Mouse (Mus musculus) forebrain, embryonic 12.5 days (tissue): ENCODE measurements around the gene Pced1a. TPM values are rescaled to one million over a fixed set of nuclear protein-coding genes. Genes with fewer than 3 reads are reported as not detected.
"Not testable (repeated sequence)": the region's sequence is repeated elsewhere in the genome, so short reads cannot be mapped to it uniquely, and the experiment has no call there.

Source experiments
- ATAC-seq: fragments of 200-750 bp; cut with Nextera tagmentation; 2 replicates; pipeline ENCODE4 v1.8.0; 2017; ENCODE audit warnings: moderate TSS enrichment; ENCODE audit not compliant: low FRiP score
- H3K27ac ChIP-seq: fragments of 300-500 bp; sonication (generic); 2 replicates; pipeline ENCODE4 v1.5.1; 2016; ENCODE audit warnings: mild to moderate bottlenecking
- H3K27me3 ChIP-seq: fragments of 300-500 bp; sonication (generic); 2 replicates; pipeline ENCODE4 v1.6.1; 2016; ENCODE audit warnings: mild to moderate bottlenecking
- H3K36me3 ChIP-seq: fragments of 300-500 bp; sonication (generic); replicated peaks from 2 replicates; pipeline ENCODE4 v1.6.1; 2016; ENCODE audit warnings: mild to moderate bottlenecking
- H3K4me1 ChIP-seq: fragments of 300-500 bp; sonication (generic); 2 replicates; pipeline ENCODE4 v1.6.1; 2016
- H3K4me2 ChIP-seq: fragments of 300-500 bp; sonication (generic); 2 replicates; pipeline ENCODE4 v1.6.1; 2016; ENCODE audit warnings: mild to moderate bottlenecking, moderate library complexity
- H3K4me3 ChIP-seq: fragments of 300-500 bp; sonication (generic); replicated peaks from 2 replicates; pipeline ENCODE4 v1.5.1; 2016; ENCODE audit warnings: mild to moderate bottlenecking
- H3K9ac ChIP-seq: fragments of 300-500 bp; sonication (generic); 2 replicates; pipeline ENCODE4 v1.6.1; 2016; ENCODE audit warnings: mild to moderate bottlenecking
- H3K9me3 ChIP-seq: fragments of 300-500 bp; sonication (generic); 2 replicates; pipeline ENCODE4 v1.6.1; 2016
- WGBS: fragments of 180-500 bp; shearing (Covaris S2); methylation state at CpG from one replicate; pipeline ENCODE4 v1.1.7; 2016; 5-methylcytosine and 5-hydroxymethylcytosine counted together
- polyA plus RNA-seq: library from polyadenylated mRNA; unstranded; fragments of >200 nt; fragmentation: Nextera tagmentation; extraction: Ambion mirVana; gene quantifications from 2 replicates; pipeline ENCODE4 v1.2.1, GENCODE M21; 2016

Gene Pced1a
- polyA plus RNA-seq, 1 experiment from 2014 or later = 10.9 TPM

GRCm38 (mm10) chr2:130400046-130400445 is 24.5 kb downstream of the Pced1a start:
- Histone ChIP-seq H3K27ac (no peak overlapping the region), H3K9me3 (no peaks in the 10 kb centered on the region), H3K27me3 (peaks cover 26% of the 10 kb centered on the region), H3K36me3 (no peaks in the 10 kb centered on the region), H3K4me1 (peaks cover 28% of the 10 kb centered on the region), H3K9ac (no peak overlapping the region), H3K4me3 (no peak overlapping the region), H3K4me2 (no peak overlapping the region)
- no peak for ATAC-seq
- WGBS = 97% methylated on average over 1 of the region's 1 CpGs

DNA sequence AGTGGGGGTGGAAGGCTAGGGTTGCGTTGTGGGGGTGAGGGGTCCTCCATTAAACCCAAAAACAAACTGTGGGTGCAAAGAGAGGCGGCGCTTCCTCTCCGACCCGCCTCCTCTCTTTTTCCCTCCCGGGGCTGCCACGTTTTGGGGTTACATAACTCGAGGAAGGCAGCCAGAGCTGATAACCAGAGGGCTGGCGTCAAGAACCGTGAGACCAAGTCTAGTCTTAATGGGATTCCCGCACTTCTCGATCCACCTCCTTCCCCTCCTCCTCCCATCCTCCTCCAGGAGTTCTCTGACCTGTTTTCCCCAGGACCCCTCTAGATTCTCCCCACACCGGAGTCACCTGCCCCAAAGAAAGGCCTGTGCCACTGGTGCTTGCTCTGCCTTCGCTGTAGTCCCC is 26.4 kb downstream of the Pced1a start:
- WGBS = 15% methylated on average over 14 of the region's 14 CpGs
- Histone ChIP-seq H3K27ac (no peak overlapping the region), H3K9me3 (no peaks in the 10 kb centered on the region), H3K36me3 (0 out of 2 replicates have a peak, but pooled peaks cover 3% of the 10 kb centered on the region), H3K4me3 (peak overlapping the region; percentile 59), H3K4me1 (peaks cover 28% of the 10 kb centered on the region), H3K27me3 (peaks cover 26% of the 10 kb centered on the region), H3K4me2 (peak overlapping the region; percentile 98), H3K9ac (peak overlapping the region; percentile 65; the same call in 1 of the 2 replicates)
- no peak; the same call in 1 of the 2 replicates for ATAC-seq

DNA sequence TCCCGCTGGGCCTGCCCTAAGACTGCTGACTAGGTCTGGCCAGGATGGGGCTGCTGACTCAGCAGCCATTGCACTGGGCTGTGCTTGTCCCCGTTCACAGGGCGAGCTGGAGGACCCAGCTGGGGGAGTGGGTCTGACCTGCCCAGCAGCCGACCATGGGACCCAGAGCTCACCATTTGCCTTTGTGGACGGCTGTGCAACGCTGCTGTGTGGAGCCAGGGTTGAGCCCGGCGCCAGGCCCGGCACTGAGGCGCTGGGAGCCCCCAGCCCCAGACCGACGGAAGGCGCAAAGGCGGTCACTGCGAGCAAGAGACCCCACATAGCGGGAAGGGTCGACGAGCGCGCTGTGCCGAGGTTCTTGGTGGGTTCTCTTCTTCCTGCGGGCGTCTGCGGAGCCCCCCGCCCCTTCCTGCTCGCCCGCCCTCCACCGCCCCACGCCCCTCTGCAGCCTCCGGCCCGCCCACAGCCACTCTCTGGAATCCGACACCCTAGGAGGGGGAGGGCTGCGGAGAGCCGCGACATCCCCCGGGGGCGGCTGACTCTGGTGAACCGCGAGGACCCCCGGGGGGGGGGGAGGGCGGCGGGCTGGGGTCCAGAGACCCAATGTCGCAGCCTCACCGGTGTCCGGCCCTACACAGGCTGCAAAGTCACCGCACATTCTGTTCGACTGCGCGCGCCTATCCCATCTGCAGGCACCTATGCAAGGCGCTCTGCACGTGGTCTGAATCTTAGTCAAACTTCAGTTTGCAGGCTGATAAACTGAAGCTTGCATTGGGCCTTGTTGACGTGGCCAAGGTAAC is 27.1 kb downstream of the Pced1a start, which contains the start of gene Cpxm1:
Cpxm1 (minus strand) TSS at position 389 of the 800 bp plus-strand sequence.
- no peaks in the 10 kb centered on the region for H3K9me3 ChIP-seq
- H3K27me3 ChIP-seq = peaks cover 23% of the 10 kb centered on the region
- peak; percentile 81 for ATAC-seq
- H3K27ac ChIP-seq = no peak within 1 kb of the TSS
- H3K36me3 ChIP-seq = 0 out of 2 replicates have a peak, but pooled peaks cover 10% of the 10 kb centered on the region
- 1% methylated on average over 46 of the region's 53 CpGs for WGBS
- H3K9ac ChIP-seq = peak within 1 kb of the TSS; percentile 65
- H3K4me1 ChIP-seq = peaks cover 28% of the 10 kb centered on the region
- H3K4me2 ChIP-seq = peak within 1 kb of the TSS; percentile 98
- peak within 1 kb of the TSS; percentile 59 for H3K4me3 ChIP-seq

DNA sequence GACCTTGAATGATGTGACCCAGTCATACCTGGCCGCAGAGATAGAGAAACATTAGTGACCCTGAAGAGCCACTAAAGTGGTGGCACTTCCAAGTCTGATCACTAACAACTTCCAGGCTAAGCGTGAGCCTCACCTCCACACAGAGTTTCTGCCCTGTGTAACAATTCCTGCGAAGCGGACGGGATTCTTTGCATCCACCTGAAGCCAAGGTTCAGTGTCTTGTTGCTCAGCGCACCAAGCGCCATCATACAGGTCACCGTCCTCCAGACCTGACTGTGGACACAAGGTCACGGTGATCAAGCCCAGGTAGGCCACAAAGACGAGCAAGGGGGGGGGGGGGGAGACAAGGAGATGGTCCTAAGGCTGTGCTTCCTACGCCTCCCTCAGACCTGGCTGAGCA is 28.8 kb downstream of the Pced1a start:
- Histone ChIP-seq H3K4me1 (peaks cover 22% of the 10 kb centered on the region), H3K9me3 (no peaks in the 10 kb centered on the region), H3K4me3 (no peak overlapping the region), H3K27ac (no peak overlapping the region), H3K4me2 (no peak overlapping the region), H3K9ac (no peak overlapping the region), H3K36me3 (0 out of 2 replicates have a peak, but pooled peaks cover 10% of the 10 kb centered on the region), H3K27me3 (peaks cover 23% of the 10 kb centered on the region)
- ATAC-seq = no peak
- WGBS = 91% methylated on average over 11 of the region's 11 CpGs

DNA sequence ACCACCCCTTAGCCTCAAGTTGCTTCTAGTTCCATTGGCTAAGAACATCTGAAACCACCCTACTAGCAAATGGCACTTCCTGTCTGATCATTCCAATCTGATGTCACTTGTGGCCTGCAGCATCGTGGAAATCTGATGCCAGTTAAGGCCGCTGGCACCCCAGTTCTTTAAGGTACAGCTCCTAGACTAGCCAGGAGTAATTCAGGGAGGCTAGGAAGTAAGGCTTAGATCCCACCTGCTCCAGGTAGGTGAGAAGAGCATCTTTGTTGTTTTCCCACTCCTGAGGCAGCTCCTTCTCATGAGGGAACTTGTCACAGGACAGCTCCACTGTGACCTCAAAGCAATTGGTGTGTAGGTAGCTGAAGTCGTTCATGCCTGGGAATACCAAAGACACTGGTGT is 31.7 kb downstream of the Pced1a start:
- Histone ChIP-seq H3K36me3 (peaks cover 10% of the 10 kb centered on the region; the same call in 1 of the 2 replicates), H3K4me3 (no peak overlapping the region), H3K9ac (no peak overlapping the region), H3K27me3 (peaks cover 7% of the 10 kb centered on the region; the same call in 1 of the 2 replicates), H3K9me3 (no peaks in the 10 kb centered on the region), H3K4me2 (no peak overlapping the region), H3K27ac (no peak overlapping the region), H3K4me1 (peaks cover 14% of the 10 kb centered on the region)
- WGBS = 86% methylated on average over 3 of the region's 3 CpGs
- no peak for ATAC-seq

- no peak overlapping the region for H3K27ac ChIP-seq
- H3K9ac ChIP-seq = no peak overlapping the region
- WGBS = 90% methylated on average over 11 of the region's 11 CpGs
- no peak overlapping the region for H3K4me3 ChIP-seq
- H3K36me3 ChIP-seq = peaks cover 10% of the 10 kb centered on the region; the same call in 1 of the 2 replicates
- H3K4me1 ChIP-seq = no peaks in the 10 kb centered on the region
- H3K27me3 ChIP-seq = peaks cover 3% of the 10 kb centered on the region; the same call in 1 of the 2 replicates
- H3K4me2 ChIP-seq = no peak overlapping the region
- no peak for ATAC-seq
- H3K9me3 ChIP-seq = no peaks in the 10 kb centered on the region
Observed at GRCm38 (mm10) chr2:130390993-130391625, 33.4 kb downstream of the Pced1a start.

DNA sequence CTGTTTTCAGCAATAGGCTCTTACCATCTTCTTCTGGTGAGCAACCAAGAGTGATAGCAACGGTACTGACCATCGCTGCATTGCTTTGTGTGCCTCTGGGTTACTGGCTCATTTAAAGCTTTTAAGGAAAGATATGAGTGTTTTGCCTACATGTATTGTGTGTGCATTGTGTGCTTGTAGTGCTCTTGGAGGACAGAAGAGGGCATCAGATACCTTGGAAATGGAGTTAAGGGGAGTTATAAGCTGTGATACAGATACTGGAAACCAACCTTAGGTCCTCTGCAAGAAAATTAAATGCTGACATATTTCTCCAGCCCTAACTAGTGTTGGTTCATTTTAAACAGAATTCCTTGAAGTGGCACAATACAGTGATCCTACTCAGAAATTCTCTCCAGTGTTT is 35.7 kb downstream of the Pced1a start:
- no peaks in the 10 kb centered on the region for H3K9me3 ChIP-seq
- H3K36me3 ChIP-seq = peaks cover 10% of the 10 kb centered on the region; the same call in 1 of the 2 replicates
- H3K4me3 ChIP-seq = no peak overlapping the region
- H3K27ac ChIP-seq = no peak overlapping the region
- no peak for ATAC-seq
- whole genome bisulfite sequencing = 81% methylated on average over 2 of the region's 2 CpGs
- H3K27me3 ChIP-seq = 0 out of 2 replicates have a peak, but pooled peaks cover 9% of the 10 kb centered on the region
- H3K9ac ChIP-seq = no peak overlapping the region
- H3K4me2 ChIP-seq = no peak overlapping the region
- no peaks in the 10 kb centered on the region for H3K4me1 ChIP-seq

DNA sequence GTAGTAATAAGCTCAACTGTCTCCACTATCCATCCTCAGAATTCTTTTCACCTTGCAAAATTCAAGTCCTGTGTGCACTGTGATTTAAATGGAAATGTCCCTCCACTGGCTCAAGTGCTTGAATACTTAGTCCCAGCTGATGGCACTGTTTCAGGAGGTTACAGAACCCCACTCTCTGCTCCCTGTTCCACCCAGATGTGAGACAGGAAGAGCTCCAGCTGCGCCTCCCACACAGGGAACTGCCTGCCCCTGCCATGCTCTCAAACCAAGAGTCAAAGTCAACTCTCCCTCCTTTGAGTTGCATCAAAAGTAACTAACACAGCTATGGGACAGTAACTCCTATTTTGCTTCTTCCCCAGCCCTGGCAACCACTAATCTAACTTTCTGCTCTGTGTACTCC is 38.3 kb downstream of the Pced1a start:
- Histone ChIP-seq H3K27me3 (0 out of 2 replicates have a peak, but pooled peaks cover 9% of the 10 kb centered on the region), H3K9ac (no peak overlapping the region), H3K27ac (no peak overlapping the region), H3K4me1 (no peaks in the 10 kb centered on the region), H3K36me3 (no peaks in the 10 kb centered on the region; the same call in 1 of the 2 replicates), H3K4me2 (no peak overlapping the region), H3K9me3 (no peaks in the 10 kb centered on the region), H3K4me3 (no peak overlapping the region)
- 70% methylated on average over 1 of the region's 1 CpGs for WGBS
- ATAC-seq = no peak

DNA sequence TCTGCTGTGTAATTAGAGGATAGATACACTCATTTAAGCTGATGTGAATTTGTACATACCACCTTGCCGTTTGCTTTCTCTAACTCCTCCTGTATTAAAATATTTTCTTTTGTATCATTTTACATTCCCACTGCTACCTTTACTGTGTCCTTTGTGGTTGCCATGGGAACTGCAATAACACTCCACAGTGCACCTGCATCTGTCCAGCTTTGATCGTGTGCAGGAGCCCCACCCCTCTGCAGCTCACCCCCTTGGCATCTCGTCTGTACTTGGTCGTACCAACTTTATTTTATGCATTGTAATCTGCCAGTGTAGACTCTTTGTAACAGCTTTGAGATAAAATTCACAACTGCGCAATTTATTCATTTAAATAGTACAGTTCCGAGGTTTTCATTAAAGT is 40.6 kb downstream of the Pced1a start:
- no peak for ATAC-seq
- Histone ChIP-seq H3K4me1 (no peaks in the 10 kb centered on the region), H3K27ac (no peak overlapping the region), H3K4me3 (no peak overlapping the region), H3K27me3 (0 out of 2 replicates have a peak, but pooled peaks cover 9% of the 10 kb centered on the region), H3K9ac (no peak overlapping the region), H3K36me3 (no peaks in the 10 kb centered on the region; the same call in 1 of the 2 replicates), H3K4me2 (no peak overlapping the region), H3K9me3 (no peaks in the 10 kb centered on the region)
- WGBS = 69% methylated on average over 6 of the region's 6 CpGs

GRCm38 (mm10) chr2:130383205-130383604 is 41.3 kb downstream of the Pced1a start:
- Histone ChIP-seq H3K9ac (no peak overlapping the region), H3K27ac (no peak overlapping the region), H3K4me1 (no peaks in the 10 kb centered on the region), H3K27me3 (0 out of 2 replicates have a peak, but pooled peaks cover 9% of the 10 kb centered on the region), H3K36me3 (no peaks in the 10 kb centered on the region), H3K9me3 (no peaks in the 10 kb centered on the region), H3K4me2 (no peak overlapping the region), H3K4me3 (no peak overlapping the region)
- ATAC-seq = no peak
- WGBS = 37% methylated on average over 3 of the region's 3 CpGs

DNA sequence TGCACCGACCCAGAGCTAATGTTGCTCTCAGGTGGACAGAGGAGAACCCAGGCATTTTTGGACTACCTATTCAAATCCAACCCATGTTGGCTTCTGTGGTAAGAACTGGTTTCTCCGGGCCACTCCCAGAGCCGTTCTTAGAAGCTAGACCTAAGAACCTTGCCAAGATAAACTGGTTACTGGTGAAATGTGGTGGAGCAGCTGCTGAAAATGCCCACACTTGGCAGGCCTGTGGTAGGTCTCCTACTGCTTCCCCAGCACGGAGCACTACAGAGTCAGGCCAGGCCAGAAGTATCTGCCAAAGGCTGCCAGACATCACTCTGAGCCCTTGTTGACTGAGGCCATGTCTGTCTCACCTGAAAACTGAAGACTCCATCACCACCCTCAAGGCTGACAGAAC is 49.5 kb downstream of the Pced1a start:
- WGBS = 87% methylated on average over 4 of the region's 4 CpGs
- no peaks in the 10 kb centered on the region for H3K9me3 ChIP-seq
- no peak overlapping the region for H3K9ac ChIP-seq
- ATAC-seq = no peak
- H3K4me1 ChIP-seq = 0 out of 2 replicates have a peak, but pooled peaks cover 6% of the 10 kb centered on the region
- H3K4me3 ChIP-seq = no peak overlapping the region
- no peak overlapping the region for H3K27ac ChIP-seq
- H3K27me3 ChIP-seq = peaks cover 5% of the 10 kb centered on the region; the same call in 1 of the 2 replicates
- H3K36me3 ChIP-seq = no peaks in the 10 kb centered on the region
- no peak overlapping the region for H3K4me2 ChIP-seq

- not testable (repeated sequence) for H3K27me3 ChIP-seq
Observed at GRCm38 (mm10) chr2:130373026-130373425, 51.5 kb downstream of the Pced1a start.

More at GRCm38 (mm10) chr2:130373026-130373425, 51.5 kb downstream of the Pced1a start:
- not testable (repeated sequence) for H3K4me2 ChIP-seq, H3K4me1 ChIP-seq, H3K36me3 ChIP-seq, H3K9me3 ChIP-seq, ATAC-seq, H3K4me3 ChIP-seq, H3K9ac ChIP-seq, H3K27ac ChIP-seq
- WGBS = 60% methylated on average over 1 of the region's 1 CpGs
